Mouse (Mus musculus) G1E (cell line): Measurements from ENCODE around the gene Abtb1.

Experiments
- CTCF ChIP-seq: IDR thresholded peaks from 2 replicates; pipeline ENCODE4 v1.5.1; 2012; ENCODE audit warnings: low read depth, low read length, inconsistent platforms, mixed read lengths
- GATA1 ChIP-seq: IDR thresholded peaks from 2 replicates; pipeline ENCODE4 v1.6.1; 2012; ENCODE audit warnings: borderline replicate concordance, low read length, inconsistent platforms, mixed read lengths
- GATA2 ChIP-seq: IDR thresholded peaks from 2 replicates; pipeline ENCODE4 v1.6.1; 2012; ENCODE audit warnings: low read depth, low read length, inconsistent platforms, borderline replicate concordance
- POLR2AphosphoS5 ChIP-seq: IDR thresholded peaks from 2 replicates; pipeline ENCODE4 v1.6.1; 2012; ENCODE audit warnings: low read depth, low read length, inconsistent platforms; ENCODE audit not compliant: insufficient replicate concordance

DNA sequence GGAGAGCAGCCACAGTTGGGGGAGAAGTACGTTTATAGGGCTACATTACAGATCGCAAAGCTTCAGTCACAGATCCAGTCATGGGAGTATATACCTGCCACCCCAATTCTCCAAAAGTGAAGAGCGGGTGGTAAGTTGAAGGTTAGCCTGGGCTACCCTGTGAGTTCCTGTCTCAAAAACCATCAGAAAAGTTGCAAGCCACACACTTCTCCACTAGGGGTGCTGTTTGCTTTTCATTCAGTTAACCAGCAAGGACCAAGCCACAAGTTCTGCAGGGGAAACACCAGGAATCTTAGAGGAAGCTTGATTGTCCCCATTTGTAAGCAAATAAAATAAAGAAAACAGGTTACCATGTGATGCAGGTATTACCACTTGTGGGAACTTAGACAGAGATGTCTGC lies 28.9 kb downstream of the Abtb1 start:
- TF ChIP-seq CTCF (peak; percentile 31; the same call in 1 of the 2 replicates), GATA1 (no peak), POLR2AphosphoS5 (no peak), GATA2 (no peak)
